8 mouse cellular contexts compared by ENCODE assay signal in genomic region chr4:126181170-126181957, GRCm38 (mm10). TPM values are rescaled to one million over a fixed set of nuclear protein-coding genes. Genes with fewer than 3 reads are reported as not detected.
DNase-seq lines count a peak whose midpoint lies in the region; ATAC-seq and TF ChIP-seq lines count a peak whose summit lies in the region.

No protein-coding gene starts in this region.

- H3K9ac ChIP-seq in midbrain, embryonic 11.5 days (ENCODE audit: low read length) = no peak overlapping the region
- H3K9ac ChIP-seq in midbrain, embryonic 16.5 days (ENCODE audit: low read depth, low read length) = no peak overlapping the region
- no peak overlapping the region for H3K9ac ChIP-seq in liver, embryonic 14.5 days (replicated peaks)

- no peak overlapping the region for H3K27ac ChIP-seq in midbrain, embryonic 11.5 days (ENCODE audit: low read depth, low read length)
- H3K27ac ChIP-seq in midbrain, embryonic 16.5 days (ENCODE audit: low read length) = no peak overlapping the region
- H3K27ac ChIP-seq in liver, embryonic 14.5 days = no peak overlapping the region

- H3K4me2 ChIP-seq in midbrain, embryonic 11.5 days = no peak overlapping the region
- H3K4me2 ChIP-seq in midbrain, embryonic 16.5 days (ENCODE audit: low read length) = no peak overlapping the region
- H3K4me2 ChIP-seq in liver, embryonic 14.5 days (ENCODE audit: low read depth) = no peak overlapping the region

- no peaks in the 10 kb centered on the region for H3K4me1 ChIP-seq in midbrain, embryonic 11.5 days (ENCODE audit: control insufficient read depth, insufficient read depth, low read length)
- H3K4me1 ChIP-seq in midbrain, embryonic 16.5 days (ENCODE audit: control insufficient read depth, insufficient read depth, low read length) = no peaks in the 10 kb centered on the region
- no peaks in the 10 kb centered on the region for H3K4me1 ChIP-seq in liver, embryonic 14.5 days (replicated peaks; ENCODE audit: control insufficient read depth in 2 of 2, insufficient read depth in 2 of 2, low read length in 1 of 2)

- peaks cover 11% of the 10 kb centered on the region for H3K36me3 ChIP-seq in midbrain, embryonic 11.5 days (ENCODE audit: control insufficient read depth, insufficient read depth, low read length)
- H3K36me3 ChIP-seq in midbrain, embryonic 16.5 days (ENCODE audit: control insufficient read depth, insufficient read depth, low read length) = peaks cover 21% of the 10 kb centered on the region
- peaks cover 83% of the 10 kb centered on the region for H3K36me3 ChIP-seq in liver, embryonic 14.5 days (replicated peaks; ENCODE audit: control insufficient read depth, insufficient read depth, low read depth)

- TF ChIP-seq CTCF in liver, embryonic 14.5 days (IDR thresholded peaks at IDR 0.05; ENCODE audit: low read depth) = peak; percentile 84

- H3K4me3 ChIP-seq in midbrain, embryonic 11.5 days (ENCODE audit: low read depth, low read length) = no peak overlapping the region
- no peak overlapping the region for H3K4me3 ChIP-seq in midbrain, embryonic 16.5 days (ENCODE audit: low read depth, low read length)
- H3K4me3 ChIP-seq in liver, embryonic 14.5 days (ENCODE audit: insufficient read depth in 1 of 2, low read depth in 2 of 2, low read length in 2 of 2) = no peak overlapping the region

- no peaks in the 10 kb centered on the region for H3K27me3 ChIP-seq in midbrain, embryonic 11.5 days (ENCODE audit: control insufficient read depth, insufficient read depth, low read length)
- no peaks in the 10 kb centered on the region for H3K27me3 ChIP-seq in midbrain, embryonic 16.5 days (ENCODE audit: control insufficient read depth, insufficient read depth, low read depth, low read length)
- H3K27me3 ChIP-seq in liver, embryonic 14.5 days (ENCODE audit: control insufficient read depth, insufficient read depth, low read length) = no peaks in the 10 kb centered on the region

- H3K9me3 ChIP-seq in midbrain, embryonic 11.5 days (ENCODE audit: control insufficient read depth, low read length) = no peaks in the 10 kb centered on the region
- H3K9me3 ChIP-seq in midbrain, embryonic 16.5 days (replicated peaks; ENCODE audit: control insufficient read depth, low read length, poor library complexity, severe bottlenecking) = no peaks in the 10 kb centered on the region
- H3K9me3 ChIP-seq in liver, embryonic 14.5 days (ENCODE audit: control insufficient read depth, low read length) = no peaks in the 10 kb centered on the region

- DNase-seq in midbrain, embryonic 11.5 days (ENCODE audit: low spot score, missing footprints) = peak; percentile 89
- DNase-seq in NIH3T3 (ENCODE audit: low read depth) = peak; percentile 78
- peak; percentile 45 to 59 for DNase-seq in cerebellum, postnatal 36 days
- peak; percentile 83 for DNase-seq in induced T-regulatory cell, adult 2 months (ENCODE audit: low read depth)
- DNase-seq in liver, embryonic 14.5 days (ENCODE audit: low read depth in 3 of 3, low spot score in 3 of 3) = peak in 1 of 3 experiments; percentile 38
- DNase-seq in retina, postnatal 7 days (ENCODE audit: low read depth, low spot score) = peak; percentile 47
- DNase-seq in frontal cortex, postnatal 10 days (ENCODE audit: low spot score in 2 of 2) = no peak

- WGBS in midbrain, embryonic 11.5 days = 71% methylated on average over 7 of the region's 7 CpGs
- WGBS in midbrain, embryonic 16.5 days = 58% methylated on average over 7 of the region's 7 CpGs
- 67% methylated on average over 7 of the region's 7 CpGs for WGBS in liver, embryonic 14.5 days (ENCODE audit: insufficient replicate concordance)

- TF ChIP-seq EP300 in liver, embryonic 14.5 days (IDR thresholded peaks at IDR 0.05; ENCODE audit: low read depth) = no peak

- no peak for ATAC-seq in midbrain, embryonic 11.5 days (ENCODE audit: low FRiP score)
- no peak for ATAC-seq in midbrain, embryonic 16.5 days
- ATAC-seq in liver, embryonic 14.5 days (ENCODE audit: insufficient read depth) = peak; percentile 55; the same call in 1 of the 2 replicates

RNA-seq across cellular contexts. Expression of gene Sh3d21, which starts 18.1 kb away (rescaled TPM):
- 1.4 TPM in 2 replicates for polyA plus RNA-seq in midbrain, embryonic 11.5 days (2014; fragmentation: Nextera tagmentation; extraction: Ambion mirVana)
- 1.4 and 1.8 TPM in 2 replicates for polyA plus RNA-seq in midbrain, embryonic 16.5 days (2015; fragmentation: Nextera tagmentation; extraction: Ambion mirVana)
- 0.46 and 0.53 TPM in 2 replicates for polyA plus RNA-seq in liver, embryonic 14.5 days (2012; rRNA removed)
- 0.77 and 0.93 TPM in 2 replicates for polyA plus RNA-seq in liver, embryonic 14.5 days (2014; fragmentation: Nextera tagmentation; extraction: Ambion mirVana)

RNA-seq across cellular contexts. Expression of gene Thrap3, which starts 21.2 kb away (rescaled TPM):
- polyA plus RNA-seq in midbrain, embryonic 11.5 days (2014; fragmentation: Nextera tagmentation; extraction: Ambion mirVana) = 192 and 219 TPM in 2 replicates
- polyA plus RNA-seq in midbrain, embryonic 16.5 days (2015; fragmentation: Nextera tagmentation; extraction: Ambion mirVana) = 124 and 137 TPM in 2 replicates
- 39.2 and 62.6 TPM in 2 replicates for polyA plus RNA-seq in liver, embryonic 14.5 days (2012; rRNA removed)
- polyA plus RNA-seq in liver, embryonic 14.5 days (2014; fragmentation: Nextera tagmentation; extraction: Ambion mirVana) = 77.9 and 84.2 TPM in 2 replicates

RNA-seq across cellular contexts. Expression of gene Eva1b, which starts 33.8 kb away (rescaled TPM):
- 22.4 and 24.8 TPM in 2 replicates for polyA plus RNA-seq in midbrain, embryonic 11.5 days (2014; fragmentation: Nextera tagmentation; extraction: Ambion mirVana)
- polyA plus RNA-seq in midbrain, embryonic 16.5 days (2015; fragmentation: Nextera tagmentation; extraction: Ambion mirVana) = 7.9 and 10.0 TPM in 2 replicates
- polyA plus RNA-seq in liver, embryonic 14.5 days (2012; rRNA removed) = 11.9 and 14.8 TPM in 2 replicates
- 11.0 and 12.0 TPM in 2 replicates for polyA plus RNA-seq in liver, embryonic 14.5 days (2014; fragmentation: Nextera tagmentation; extraction: Ambion mirVana)

Comparison
In these comparisons a context has a peak if more than half of its experiments do, and no peak if none do; other contexts are left out.
1. DNase-seq: peak in midbrain, embryonic 11.5 days (single experiment), NIH3T3 (single experiment), cerebellum, postnatal 36 days (2 of 2), induced T-regulatory cell, adult 2 months (single experiment) and retina, postnatal 7 days (single experiment); none in frontal cortex, postnatal 10 days (0 of 2).